Mouse (Mus musculus): Measurements from ENCODE around the gene 4933407L21Rik. TPM values are rescaled to one million over a fixed set of nuclear protein-coding genes. Genes with fewer than 3 reads are reported as not detected.
A peak's percentile ranks its signal among the peaks of the same experiment; 100 is the strongest.

The 4933407L21Rik gene
- total and polyA plus RNA-seq, 3 experiments: 0.17 to 0.71 (median 0.19) TPM

DNA sequence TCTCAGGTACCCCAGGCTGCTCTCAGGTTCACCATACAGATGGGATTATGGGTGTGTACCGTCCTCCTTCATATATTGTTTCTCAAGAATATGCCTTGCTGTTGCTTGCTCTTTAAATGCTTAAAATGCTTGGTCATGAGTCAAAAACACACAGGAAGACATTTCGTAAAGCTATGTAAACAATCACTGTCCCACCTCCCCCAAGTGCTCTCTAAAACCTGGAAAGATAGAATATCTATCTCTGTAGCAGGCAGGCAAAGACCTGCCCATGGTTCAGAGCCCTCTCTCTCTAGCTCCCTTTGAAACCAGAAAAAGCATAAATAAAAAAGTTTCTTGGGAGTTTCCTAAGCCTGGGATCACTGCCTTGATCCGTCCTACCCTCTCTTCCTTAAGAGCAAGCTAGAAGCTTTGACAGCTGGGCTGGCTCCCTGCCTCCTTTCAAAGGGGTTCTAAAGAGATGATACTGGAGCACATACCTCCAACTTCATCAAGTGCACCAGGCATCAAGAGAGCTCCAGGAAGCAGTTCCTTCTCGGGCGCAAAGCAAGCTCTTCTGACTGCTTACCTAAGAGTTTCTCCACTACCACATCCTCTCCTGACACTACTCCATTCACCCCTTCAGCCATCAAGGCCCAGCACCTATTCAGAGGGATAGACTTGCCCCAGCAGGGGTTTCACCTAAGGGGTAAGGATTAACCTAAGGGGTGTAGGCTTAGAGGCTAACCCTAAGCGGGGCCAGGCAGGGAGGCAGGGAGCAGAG lies 31.0 kb downstream of the 4933407L21Rik start:
- TF ChIP-seq ZKSCAN1 (IDR thresholded peaks at IDR 0.05; ENCODE audit: borderline replicate concordance, low read depth, low read length) (no peak), RAD21 (IDR thresholded peaks at IDR 0.05; ENCODE audit: low read depth, low read length) (no peak), SIN3A (IDR thresholded peaks at IDR 0.05; ENCODE audit: low read length) (peak; percentile 19; the same call in 1 of the 2 replicates)
- in situ Hi-C loops (cut with MboI; ENCODE audit: low pct_ligation_motif_present, low pct_unique_long_range_greater_than_20kb, low sequenced_read_pairs) (no loop called here), dilution Hi-C loops (cut with MboI; ENCODE audit: extremely low pct_ligation_motif_present, extremely low pct_unique_long_range_greater_than_20kb, low sequenced_read_pairs) (no loop called here)
- Histone ChIP-seq H3K27me3 (replicated peaks) (no peaks in the 10 kb centered on the region), H3K79me2 (replicated peaks; ENCODE audit: control insufficient read depth, extremely low read depth, insufficient read depth, poor library complexity, severe bottlenecking) (peaks cover 36% of the 10 kb centered on the region), H3K9ac (ENCODE audit: insufficient read depth, low read depth) (peak overlapping the region; percentile 93), H3K36me3 (replicated peaks in 1 of 2; ENCODE audit: control insufficient read depth in 1 of 2, insufficient read depth in 1 of 2, low read length in 1 of 2) (no peaks in the 10 kb centered on the region), H3K9me3 (replicated peaks; ENCODE audit: low read length) (peaks cover 2% of the 10 kb centered on the region), H3K4me3 (replicated peaks in 1 of 3; ENCODE audit: low read depth in 2 of 3, low read length in 2 of 3, poor library complexity in 1 of 3) (peak overlapping the region; percentile 68 to 84 (median 70)), H3K4me1 (ENCODE audit: control insufficient read depth in 1 of 2, insufficient read depth in 2 of 2) (peaks cover 12 to 42% of the 10 kb centered on the region in 2 experiments), H3K4me2 (ENCODE audit: insufficient read depth, low read depth, poor library complexity, severe bottlenecking) (peak overlapping the region; percentile 91), H3K27ac (ENCODE audit: insufficient read depth, low read depth) (peak overlapping the region; percentile 100)
- no peak for DNase-seq (ENCODE audit: extremely low read depth)

- no peak for DNase-seq (ENCODE audit: extremely low read depth)
- peaks cover 12 to 42% of the 10 kb centered on the region in 2 experiments for H3K4me1 ChIP-seq (ENCODE audit: control insufficient read depth in 1 of 2, insufficient read depth in 2 of 2)
- peaks cover 2% of the 10 kb centered on the region for H3K9me3 ChIP-seq (replicated peaks; ENCODE audit: low read length)
- peaks cover 36% of the 10 kb centered on the region for H3K79me2 ChIP-seq (replicated peaks; ENCODE audit: control insufficient read depth, extremely low read depth, insufficient read depth, poor library complexity, severe bottlenecking)
- H3K4me3 ChIP-seq (replicated peaks in 1 of 3; ENCODE audit: low read depth in 2 of 3, low read length in 2 of 3, poor library complexity in 1 of 3): peak overlapping the region; percentile 68 to 84 (median 70)
- H3K9ac ChIP-seq (ENCODE audit: insufficient read depth, low read depth): peak overlapping the region; percentile 93
- peak overlapping the region; percentile 91 for H3K4me2 ChIP-seq (ENCODE audit: insufficient read depth, low read depth, poor library complexity, severe bottlenecking)
- in situ Hi-C loops (cut with MboI; ENCODE audit: low pct_ligation_motif_present, low pct_unique_long_range_greater_than_20kb, low sequenced_read_pairs) (loop anchor here (5.0 kb wide), 1 partner anchor 47 kb away; no protein-coding TSS in a partner anchor), dilution Hi-C loops (cut with MboI; ENCODE audit: extremely low pct_ligation_motif_present, extremely low pct_unique_long_range_greater_than_20kb, low sequenced_read_pairs) (no loop called here)
- H3K27me3 ChIP-seq (replicated peaks): no peaks in the 10 kb centered on the region
- H3K27ac ChIP-seq (ENCODE audit: insufficient read depth, low read depth): peak overlapping the region; percentile 100
- no peaks in the 10 kb centered on the region for H3K36me3 ChIP-seq (replicated peaks in 1 of 2; ENCODE audit: control insufficient read depth in 1 of 2, insufficient read depth in 1 of 2, low read length in 1 of 2)
- TF ChIP-seq IRF4 (IDR thresholded peaks at IDR 0.05; ENCODE audit: low read depth, low read length) (0 out of 2 replicates have a peak, but pooled peaks have one; percentile 32), POLR2A (IDR thresholded peaks at IDR 0.05; ENCODE audit: low read depth, low read length) (peak; percentile 48; the same call in 1 of the 2 replicates), ETS1 (conservative IDR thresholded peaks at IDR 0.05; ENCODE audit: low read depth, low read length) (no peak), TBP (conservative IDR thresholded peaks at IDR 0.05; ENCODE audit: low read depth, low read length) (peak; percentile 61; the same call in 1 of the 2 replicates), MAZ (IDR thresholded peaks at IDR 0.05; ENCODE audit: low read depth, low read length) (no peak), BHLHE40 (IDR thresholded peaks at IDR 0.05; ENCODE audit: low read depth, low read length) (0 out of 2 replicates have a peak, but pooled peaks have one; percentile 19), KAT2A (IDR thresholded peaks at IDR 0.05; ENCODE audit: insufficient replicate concordance, low read length) (0 out of 2 replicates have a peak, but pooled peaks have one; percentile 34)
Observed at GRCm38 (mm10) chr1:85959889-85960276, 31.6 kb downstream of the 4933407L21Rik start.

- Histone ChIP-seq H3K9me3 (replicated peaks; ENCODE audit: low read length) (peaks cover 2% of the 10 kb centered on the region), H3K9ac (ENCODE audit: insufficient read depth, low read depth) (peak within 1 kb of the TSS; percentile 93), H3K27ac (ENCODE audit: insufficient read depth, low read depth) (peak within 1 kb of the TSS; percentile 100), H3K4me1 (ENCODE audit: control insufficient read depth in 1 of 2, insufficient read depth in 2 of 2) (peaks cover 12 to 47% of the 10 kb centered on the region in 2 experiments), H3K36me3 (replicated peaks in 1 of 2; ENCODE audit: control insufficient read depth in 1 of 2, insufficient read depth in 1 of 2, low read length in 1 of 2) (no peaks in the 10 kb centered on the region), H3K4me2 (ENCODE audit: insufficient read depth, low read depth, poor library complexity, severe bottlenecking) (peak within 1 kb of the TSS; percentile 91), H3K27me3 (replicated peaks) (no peaks in the 10 kb centered on the region), H3K4me3 (replicated peaks in 1 of 3; ENCODE audit: low read depth in 2 of 3, low read length in 2 of 3, poor library complexity in 1 of 3) (peak within 1 kb of the TSS; percentile 68 to 84 (median 70)), H3K79me2 (replicated peaks; ENCODE audit: control insufficient read depth, extremely low read depth, insufficient read depth, poor library complexity, severe bottlenecking) (peaks cover 35% of the 10 kb centered on the region)
- peak; percentile 91 for DNase-seq (ENCODE audit: extremely low read depth)
- dilution Hi-C loops (cut with MboI; ENCODE audit: extremely low pct_ligation_motif_present, extremely low pct_unique_long_range_greater_than_20kb, low sequenced_read_pairs): no loop called here
- in situ Hi-C loops (cut with MboI; ENCODE audit: low pct_ligation_motif_present, low pct_unique_long_range_greater_than_20kb, low sequenced_read_pairs): loop anchor here (5.0 kb wide), 1 partner anchor 46 kb away; no protein-coding TSS in a partner anchor
- TF ChIP-seq PAX5 (IDR thresholded peaks at IDR 0.05; ENCODE audit: low read length) (no peak), ELF1 (IDR thresholded peaks at IDR 0.05; ENCODE audit: low read depth, low read length) (peak; percentile 85), POLR2A (IDR thresholded peaks at IDR 0.05; ENCODE audit: low read depth, low read length) (peak; percentile 79), SIN3A (IDR thresholded peaks at IDR 0.05; ENCODE audit: low read length) (peak; percentile 32; the same call in 1 of the 2 replicates), MEF2A (IDR thresholded peaks at IDR 0.05; ENCODE audit: borderline replicate concordance, low read depth, low read length) (peak; percentile 35; the same call in 1 of the 2 replicates), RAD21 (IDR thresholded peaks at IDR 0.05; ENCODE audit: low read depth, low read length) (peak; percentile 69), SMC3 (IDR thresholded peaks at IDR 0.05; ENCODE audit: low read depth, low read length) (peak; percentile 72), MYC (IDR thresholded peaks at IDR 0.05; ENCODE audit: low read depth, low read length) (0 out of 2 replicates have a peak, but pooled peaks have one; percentile 27), ETS1 (conservative IDR thresholded peaks at IDR 0.05; ENCODE audit: low read depth, low read length) (peak; percentile 66), KAT2A (IDR thresholded peaks at IDR 0.05; ENCODE audit: insufficient replicate concordance, low read length) (no peak), ZMIZ1 (IDR thresholded peaks at IDR 0.05; ENCODE audit: low read depth, low read length) (peak; percentile 41; the same call in 1 of the 2 replicates), BHLHE40 (IDR thresholded peaks at IDR 0.05; ENCODE audit: low read depth, low read length) (peak; percentile 85), IRF4 (IDR thresholded peaks at IDR 0.05; ENCODE audit: low read depth, low read length) (peak; percentile 35; the same call in 1 of the 2 replicates), TBP (conservative IDR thresholded peaks at IDR 0.05; ENCODE audit: low read depth, low read length) (peak; percentile 78; the same call in 1 of the 2 replicates), TCF12 (IDR thresholded peaks at IDR 0.05; ENCODE audit: low read depth, low read length) (peak; percentile 86), MAFK (IDR thresholded peaks at IDR 0.05; ENCODE audit: insufficient replicate concordance, low read length) (no peak), HCFC1 (IDR thresholded peaks at IDR 0.05; ENCODE audit: low read depth, low read length) (peak; percentile 51), USF1 (IDR thresholded peaks at IDR 0.05; ENCODE audit: low read depth, low read length) (peak; percentile 59)
Observed at GRCm38 (mm10) chr1:85960873-85961272, 32.6 kb downstream of the 4933407L21Rik start, which contains the start of gene Gpr55. TSS of gene Gpr55 (minus strand) at chr1:85961007.
